Mouse (Mus musculus) lung, postnatal 25 days (tissue): ENCODE data around the gene Stk33.

Experiments used
- DNase-seq: peaks from one replicate; pipeline ENCODE4 v3.0.0; 2022; ENCODE audit warnings: low spot score

The Stk33 gene

DNA sequence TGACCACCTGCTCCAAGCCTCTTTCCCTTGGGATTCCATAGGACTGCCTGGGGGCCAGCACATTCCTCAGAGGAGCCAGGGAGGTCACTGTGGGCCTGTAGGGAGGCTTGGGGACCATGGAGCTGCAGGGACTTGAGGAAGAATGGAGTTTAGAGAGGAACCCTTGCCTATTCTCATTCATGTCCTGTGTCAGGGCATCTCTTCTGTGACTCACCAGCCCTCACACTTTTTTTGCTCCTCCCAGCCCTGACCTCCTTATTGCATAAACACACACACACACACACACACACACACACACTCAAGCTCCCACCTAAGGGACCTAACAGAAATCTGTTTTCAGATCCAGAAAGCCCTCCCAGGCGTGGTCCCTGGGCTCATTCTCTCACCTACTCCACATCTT lies 199.5 kb downstream of the Stk33 start:
- no peak for DNase-seq

DNA sequence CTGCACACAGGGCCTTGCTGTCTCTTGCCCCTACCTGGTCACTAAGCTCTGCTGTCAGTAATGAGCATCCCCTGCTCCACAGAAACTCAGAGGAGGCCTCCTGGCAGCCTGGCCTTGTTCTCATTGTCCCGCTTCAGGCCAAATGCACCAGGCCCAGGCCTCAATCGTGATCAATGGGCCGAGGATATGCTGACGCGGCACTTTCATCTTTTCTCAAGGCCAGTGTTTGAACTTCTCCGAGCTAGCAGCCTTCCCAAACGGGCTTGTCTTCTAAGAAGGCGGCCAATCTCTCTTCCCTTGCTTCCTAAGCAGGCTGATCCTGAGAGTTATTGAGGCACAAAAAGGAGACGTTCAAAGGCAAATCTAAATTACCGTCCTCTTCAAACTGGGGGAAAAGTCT lies 200.2 kb downstream of the Stk33 start:
- no peak for DNase-seq

DNA sequence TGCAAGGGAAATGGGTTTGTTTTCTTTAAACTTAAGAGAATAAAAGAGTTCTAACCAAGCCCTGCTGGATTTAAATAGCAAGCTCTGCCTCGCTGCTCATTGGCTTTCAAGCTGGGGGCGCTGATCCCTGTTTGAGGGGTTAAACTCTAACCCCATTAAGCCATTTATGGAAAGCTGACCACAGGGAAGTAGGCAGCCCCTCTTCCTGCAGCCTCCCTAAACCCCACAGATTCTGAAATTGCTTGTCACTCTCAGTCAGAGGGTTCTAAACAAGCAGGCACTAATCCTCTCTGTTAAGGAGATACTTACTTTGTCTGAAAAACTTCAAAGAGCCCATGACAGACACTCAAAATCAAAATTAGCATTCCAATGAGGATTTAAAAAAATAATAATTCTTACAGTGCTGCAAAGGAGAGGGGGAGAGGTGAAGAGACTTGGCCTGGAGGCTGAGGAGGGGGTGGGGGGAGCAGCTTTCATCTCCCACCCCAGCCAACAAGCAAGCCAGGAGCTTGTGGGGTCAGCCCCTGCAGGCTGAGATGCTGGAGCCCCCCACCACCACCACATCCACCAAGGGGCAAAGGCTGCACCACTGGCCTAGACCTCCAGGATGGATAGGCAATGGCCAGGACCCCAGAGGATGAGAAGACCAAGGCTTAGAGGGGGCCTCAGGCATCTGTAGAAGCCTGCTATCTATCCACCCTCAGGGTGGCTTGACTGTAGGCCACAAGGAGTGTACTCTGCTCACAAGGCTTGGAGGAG lies 203.8 kb downstream of the Stk33 start:
- DNase-seq = no peak

DNA sequence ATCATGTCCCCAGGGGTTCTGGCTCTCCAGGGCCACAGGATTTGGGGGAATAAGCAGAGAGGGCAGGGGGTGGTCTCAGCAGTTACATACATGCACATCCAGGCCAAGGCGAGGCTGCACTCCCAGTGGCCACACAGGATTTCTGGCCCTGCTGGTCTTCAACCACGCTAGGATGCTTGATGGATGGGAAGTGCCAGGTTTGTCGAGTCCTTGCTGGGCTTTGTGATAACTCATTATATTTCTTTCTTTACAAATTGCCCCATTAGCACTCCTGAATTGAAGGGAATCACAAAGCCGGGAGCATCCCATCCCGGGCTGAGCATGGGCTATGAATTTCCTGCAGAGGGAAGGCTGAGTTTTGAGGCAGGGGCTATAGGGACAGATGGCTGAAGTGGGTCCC lies 204.4 kb downstream of the Stk33 start:
- DNase-seq = no peak

DNA sequence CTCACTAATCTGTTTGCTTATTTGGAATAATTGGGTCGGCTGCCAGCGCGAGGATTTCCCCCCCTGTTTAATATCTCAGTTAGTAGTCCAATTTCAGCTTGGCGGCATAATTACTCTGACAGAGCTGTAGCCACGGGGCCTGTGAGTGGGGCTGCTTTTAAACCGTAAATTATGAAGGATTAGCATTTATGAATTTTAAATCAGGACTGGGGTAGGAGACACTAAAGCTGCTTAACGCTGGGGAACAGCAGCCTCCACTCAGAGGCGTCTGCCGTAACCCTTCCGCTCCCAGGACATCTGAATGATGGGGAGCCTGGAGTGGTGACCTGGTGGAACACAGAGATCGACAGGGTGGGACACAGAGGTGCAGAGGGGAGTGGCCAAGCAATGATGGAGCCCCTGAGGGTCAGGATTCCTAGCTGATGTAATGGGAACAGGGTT lies 207.0 kb downstream of the Stk33 start:
- DNase-seq = no peak

DNA sequence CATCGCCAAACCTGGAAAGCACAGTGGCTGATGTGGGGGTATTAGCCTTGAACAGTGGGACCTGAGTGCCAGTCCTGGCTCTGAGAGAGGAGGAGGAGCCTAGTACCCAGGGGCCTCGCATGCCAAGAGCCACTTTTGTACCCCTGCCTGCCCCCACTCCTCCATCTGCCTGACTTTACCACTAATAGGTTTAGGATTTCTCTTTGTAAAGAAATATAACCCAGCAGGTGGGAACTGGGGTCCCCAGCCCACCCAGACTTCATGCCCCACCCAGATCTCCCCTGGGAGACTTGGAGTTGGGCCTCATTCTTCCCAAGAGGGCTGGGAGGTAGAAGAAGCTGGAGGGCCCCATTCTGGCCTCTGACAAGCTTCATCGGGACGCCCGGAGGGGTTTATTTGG lies 207.6 kb downstream of the Stk33 start:
- DNase-seq = no peak

DNA sequence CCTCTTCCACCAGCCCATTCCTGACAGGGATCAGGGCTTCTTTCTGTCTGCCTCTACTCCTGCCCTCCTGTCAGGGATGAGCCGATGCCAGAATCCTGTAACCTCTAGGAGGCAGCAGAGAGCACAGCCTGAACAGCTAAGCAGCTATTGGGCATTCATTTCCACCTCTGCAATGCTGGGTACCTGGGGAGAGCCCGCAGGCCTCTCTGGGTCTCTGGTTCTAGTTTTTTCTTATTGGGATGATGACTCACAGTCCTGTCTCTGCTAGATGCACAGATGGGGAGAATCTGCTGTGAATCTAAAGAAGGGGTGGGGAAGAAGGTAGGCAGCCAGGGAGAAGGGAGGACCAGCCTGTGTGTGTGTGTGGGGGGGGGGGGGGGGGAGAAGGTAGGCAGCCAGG lies 208.1 kb downstream of the Stk33 start:
- DNase-seq = peak; percentile 57
